Mouse (Mus musculus) midbrain, embryonic 16.5 days (tissue): ENCODE data around the gene Gm11492. TPM values are rescaled to one million over a fixed set of nuclear protein-coding genes. Genes with fewer than 3 reads are reported as not detected.

Source experiments
- ATAC-seq: fragments of 200-750 bp; cut with Nextera tagmentation; 2 replicates; pipeline ENCODE4 v1.8.0; 2017; ENCODE audit warnings: moderate TSS enrichment
- H3K27ac ChIP-seq: fragments of 300-500 bp; sonication (generic); 2 replicates; pipeline ENCODE4 v1.5.1; 2014; ENCODE audit warnings: mild to moderate bottlenecking, low read length, mixed read lengths
- H3K27me3 ChIP-seq: fragments of 300-500 bp; sonication (generic); 2 replicates; pipeline ENCODE4 v1.6.1; 2014; ENCODE audit warnings: low read depth, low read length, mixed read lengths; ENCODE audit not compliant: control insufficient read depth, insufficient read depth
- H3K36me3 ChIP-seq: fragments of 300-500 bp; sonication (generic); 2 replicates; pipeline ENCODE4 v1.6.1; 2014; ENCODE audit warnings: mild to moderate bottlenecking, low read length, moderate library complexity, mixed read lengths; ENCODE audit not compliant: control insufficient read depth, insufficient read depth
- H3K4me1 ChIP-seq: fragments of 300-500 bp; sonication (generic); 2 replicates; pipeline ENCODE4 v1.6.1; 2014; ENCODE audit warnings: mild to moderate bottlenecking, low read length, mixed read lengths; ENCODE audit not compliant: control insufficient read depth, insufficient read depth
- H3K4me2 ChIP-seq: fragments of 300-500 bp; sonication (generic); 2 replicates; pipeline ENCODE4 v1.6.1; 2014; ENCODE audit warnings: mild to moderate bottlenecking, low read length, mixed read lengths
- H3K4me3 ChIP-seq: fragments of 300-500 bp; sonication (generic); 2 replicates; pipeline ENCODE4 v1.5.1; 2014; ENCODE audit warnings: low read depth, mild to moderate bottlenecking, low read length, moderate library complexity, mixed read lengths
- H3K9ac ChIP-seq: fragments of 300-500 bp; sonication (generic); 2 replicates; pipeline ENCODE4 v1.6.1; 2014; ENCODE audit warnings: low read depth, low read length, mixed read lengths
- H3K9me3 ChIP-seq: fragments of 300-500 bp; sonication (generic); replicated peaks from 2 replicates; pipeline ENCODE4 v1.6.1; 2014; ENCODE audit warnings: mild to moderate bottlenecking, low read length, mixed read lengths; ENCODE audit not compliant: control insufficient read depth, poor library complexity, severe bottlenecking
- WGBS: fragments of 180-500 bp; shearing (Covaris S2); extraction: QIAGEN DNeasy Blood & Tissue Kit; methylation state at CpG from one replicate; pipeline ENCODE4 v1.1.7; 2014; 5-methylcytosine and 5-hydroxymethylcytosine counted together
- polyA plus RNA-seq: library from polyadenylated mRNA; unstranded; fragments of >200 nt; fragmentation: Nextera tagmentation; extraction: Ambion mirVana; gene quantifications from 2 replicates; pipeline ENCODE4 v1.2.1, GENCODE M21; 2015

Gm11492 gene
- polyA plus RNA-seq, 1 experiment from 2014 or later: not detected

DNA sequence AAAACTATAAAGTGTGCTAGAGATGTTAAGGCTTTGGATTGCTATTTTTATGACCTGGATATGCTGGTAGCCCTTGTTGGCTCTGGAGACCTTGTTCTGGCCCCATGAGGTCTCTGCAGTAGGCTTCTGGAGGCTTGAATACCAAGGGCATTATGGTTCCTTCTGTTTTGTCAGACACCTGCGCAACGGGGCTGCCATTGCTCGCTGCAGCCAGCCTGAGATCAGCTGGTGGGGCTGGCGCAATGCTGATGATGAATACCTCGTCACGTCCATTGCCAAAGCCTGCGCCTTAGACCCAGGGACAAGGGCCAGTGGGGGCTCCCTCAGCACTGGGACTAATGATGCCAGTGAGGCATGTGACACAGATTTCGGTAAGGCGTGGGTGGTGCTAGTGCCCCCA is 35.8 kb downstream of the Gm11492 start:
- no peak for ATAC-seq
- Histone ChIP-seq H3K27me3 (no peaks in the 10 kb centered on the region), H3K9me3 (no peaks in the 10 kb centered on the region), H3K4me2 (no peak overlapping the region), H3K9ac (no peak overlapping the region), H3K27ac (no peak overlapping the region), H3K4me1 (peaks cover 2% of the 10 kb centered on the region; the same call in 1 of the 2 replicates), H3K4me3 (no peak overlapping the region), H3K36me3 (peaks cover 76% of the 10 kb centered on the region)
- 96% methylated on average over 9 of the region's 9 CpGs for WGBS

GRCm38 (mm10) chr11:87603571-87603970 is 37.1 kb downstream of the Gm11492 start:
- H3K36me3 ChIP-seq: peaks cover 76% of the 10 kb centered on the region
- H3K9me3 ChIP-seq: no peaks in the 10 kb centered on the region
- no peaks in the 10 kb centered on the region for H3K27me3 ChIP-seq
- H3K9ac ChIP-seq: no peak overlapping the region
- no peak overlapping the region for H3K4me3 ChIP-seq
- H3K27ac ChIP-seq: no peak overlapping the region
- H3K4me1 ChIP-seq: no peaks in the 10 kb centered on the region
- ATAC-seq: no peak
- H3K4me2 ChIP-seq: no peak overlapping the region
- 91% methylated on average over 2 of the region's 2 CpGs for WGBS

- no peaks in the 10 kb centered on the region for H3K27me3 ChIP-seq
- H3K9ac ChIP-seq: no peak overlapping the region
- 93% methylated on average over 7 of the region's 7 CpGs for WGBS
- H3K4me2 ChIP-seq: no peak overlapping the region
- no peaks in the 10 kb centered on the region for H3K9me3 ChIP-seq
- no peak overlapping the region for H3K27ac ChIP-seq
- H3K4me1 ChIP-seq: no peaks in the 10 kb centered on the region
- H3K36me3 ChIP-seq: peaks cover 67% of the 10 kb centered on the region
- H3K4me3 ChIP-seq: no peak overlapping the region
- no peak for ATAC-seq
These were observed 42.8 kb downstream of the Gm11492 start for GRCm38 (mm10) chr11:87609264-87609663.

DNA sequence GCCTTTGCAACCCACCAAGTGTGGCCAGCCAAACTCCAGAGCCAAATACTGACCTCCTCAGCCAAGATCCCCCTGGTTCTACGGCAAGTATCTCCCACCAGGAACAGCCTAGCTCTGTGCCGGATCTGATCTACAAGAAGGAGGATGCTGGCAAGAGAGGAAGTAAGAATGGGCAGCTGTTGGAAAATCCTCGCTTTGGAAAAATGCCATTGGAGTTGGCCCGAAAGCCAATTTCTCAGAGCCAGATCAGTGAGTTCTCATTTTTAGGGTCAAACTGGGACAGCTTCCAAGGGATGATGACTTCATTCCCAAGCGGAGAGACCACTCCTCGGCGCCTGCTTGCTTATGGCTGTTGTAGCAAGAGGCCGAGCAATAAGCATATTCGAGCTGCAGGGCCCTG is 45.1 kb downstream of the Gm11492 start:
- no peaks in the 10 kb centered on the region for H3K4me1 ChIP-seq
- H3K9me3 ChIP-seq: no peaks in the 10 kb centered on the region
- H3K27ac ChIP-seq: no peak overlapping the region
- H3K36me3 ChIP-seq: peaks cover 62% of the 10 kb centered on the region
- no peak for ATAC-seq
- no peak overlapping the region for H3K9ac ChIP-seq
- no peak overlapping the region for H3K4me3 ChIP-seq
- 88% methylated on average over 9 of the region's 9 CpGs for WGBS
- H3K27me3 ChIP-seq: no peaks in the 10 kb centered on the region
- no peak overlapping the region for H3K4me2 ChIP-seq

DNA sequence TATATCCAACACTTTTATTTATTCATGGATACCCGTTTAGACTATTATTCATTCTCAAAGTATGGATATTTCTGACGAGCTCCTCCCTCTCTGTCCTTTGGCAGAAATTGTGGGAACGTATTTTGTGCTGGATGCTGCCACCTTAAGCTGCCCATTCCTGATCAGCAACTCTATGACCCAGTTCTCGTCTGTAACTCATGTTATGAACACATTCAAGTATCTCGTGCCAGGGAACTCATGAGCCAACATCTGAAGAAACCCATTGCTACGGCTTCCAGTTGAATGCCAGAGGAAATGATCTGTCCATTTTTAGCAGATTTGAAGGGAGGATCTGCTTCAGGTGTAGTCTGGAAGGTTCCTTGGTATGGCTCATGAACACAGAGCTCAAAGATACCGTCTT is 47.5 kb downstream of the Gm11492 start:
- H3K4me1 ChIP-seq: no peaks in the 10 kb centered on the region
- no peak overlapping the region for H3K9ac ChIP-seq
- no peak overlapping the region for H3K27ac ChIP-seq
- no peak overlapping the region for H3K4me3 ChIP-seq
- no peak for ATAC-seq
- H3K36me3 ChIP-seq: peaks cover 70% of the 10 kb centered on the region
- no peaks in the 10 kb centered on the region for H3K27me3 ChIP-seq
- 94% methylated on average over 7 of the region's 7 CpGs for WGBS
- H3K4me2 ChIP-seq: no peak overlapping the region
- H3K9me3 ChIP-seq: no peaks in the 10 kb centered on the region; the same call in 1 of the 2 replicates

DNA sequence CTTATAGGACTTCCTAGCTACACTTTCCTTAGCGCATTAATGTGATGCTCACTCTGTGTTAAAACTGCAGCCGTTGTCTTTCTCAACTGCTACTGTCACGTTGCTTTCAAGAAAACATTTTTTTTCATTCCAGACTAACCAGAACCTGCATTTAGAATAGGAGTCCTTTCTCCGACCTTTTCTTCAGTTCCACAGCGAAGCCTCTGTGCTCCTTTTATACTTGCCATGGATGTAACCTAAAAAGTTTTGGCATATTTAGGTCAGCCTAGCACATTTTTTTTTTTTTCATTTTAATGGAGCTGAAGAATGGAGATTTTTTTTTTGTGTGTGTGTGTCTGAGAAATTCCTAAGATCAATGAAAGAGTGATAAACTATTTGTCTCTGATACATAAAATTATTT is 49.1 kb downstream of the Gm11492 start:
- no peak overlapping the region for H3K9ac ChIP-seq
- H3K27me3 ChIP-seq: no peaks in the 10 kb centered on the region
- H3K27ac ChIP-seq: no peak overlapping the region
- H3K4me1 ChIP-seq: no peaks in the 10 kb centered on the region
- WGBS: 94% methylated on average over 5 of the region's 5 CpGs
- H3K4me2 ChIP-seq: no peak overlapping the region
- no peak overlapping the region for H3K4me3 ChIP-seq
- no peak for ATAC-seq
- H3K36me3 ChIP-seq: peaks cover 65% of the 10 kb centered on the region
- H3K9me3 ChIP-seq: no peaks in the 10 kb centered on the region; the same call in 1 of the 2 replicates

GRCm38 (mm10) chr11:87615952-87616351 is 49.5 kb downstream of the Gm11492 start:
- no peaks in the 10 kb centered on the region; the same call in 1 of the 2 replicates for H3K9me3 ChIP-seq
- H3K4me2 ChIP-seq: no peak overlapping the region
- no peak overlapping the region for H3K9ac ChIP-seq
- H3K36me3 ChIP-seq: peaks cover 61% of the 10 kb centered on the region
- H3K4me1 ChIP-seq: no peaks in the 10 kb centered on the region
- no peaks in the 10 kb centered on the region for H3K27me3 ChIP-seq
- no peak overlapping the region for H3K4me3 ChIP-seq
- no peak for ATAC-seq
- H3K27ac ChIP-seq: no peak overlapping the region
- WGBS: 98% methylated on average over 2 of the region's 2 CpGs

DNA sequence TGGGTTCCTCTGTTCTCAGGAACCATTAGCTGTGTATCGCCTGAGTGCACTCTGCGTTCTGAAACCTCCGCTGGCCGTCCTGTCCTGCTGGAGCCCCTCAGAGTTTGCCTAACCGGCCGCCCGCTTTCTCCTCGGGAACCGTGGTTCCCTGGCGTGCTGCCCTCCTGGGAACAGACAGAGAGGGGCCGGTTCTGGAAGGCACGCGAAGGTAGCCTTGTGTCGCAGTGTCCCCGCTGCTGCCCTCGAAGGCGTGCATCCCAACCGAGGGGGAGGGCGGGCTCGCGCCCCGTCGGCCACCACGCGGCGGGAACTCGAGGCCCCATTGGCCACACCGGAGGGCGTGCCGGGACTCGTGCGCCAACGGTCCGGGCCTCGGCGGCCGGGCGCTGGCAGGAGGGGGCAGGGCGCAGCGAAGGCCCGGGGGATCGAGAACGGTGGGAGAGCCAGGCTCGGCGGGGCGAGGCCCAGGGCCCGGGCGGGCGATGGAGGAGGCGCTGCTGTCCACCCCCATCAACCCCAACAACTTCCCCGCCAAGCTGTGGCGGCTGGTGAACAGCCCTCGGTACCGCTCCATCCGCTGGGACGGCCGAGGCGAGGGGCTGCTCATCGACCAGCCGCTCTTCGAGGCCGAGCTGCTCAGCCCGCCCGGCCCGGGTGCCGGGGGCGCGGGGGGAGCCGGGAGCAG is 50.5 kb downstream of the Gm11492 start, which contains the start of gene Hsf5:
Gene Hsf5, plus strand, starts transcription at position 375 of the 685 bp plus-strand sequence.
- no peak within 1 kb of the TSS for H3K9ac ChIP-seq
- H3K36me3 ChIP-seq: peaks cover 52% of the 10 kb centered on the region
- no peak within 1 kb of the TSS for H3K27ac ChIP-seq
- no peak within 1 kb of the TSS for H3K4me2 ChIP-seq
- ATAC-seq: no peak
- no peaks in the 10 kb centered on the region for H3K4me1 ChIP-seq
- 92% methylated on average over 56 of the region's 69 CpGs for WGBS
- no peaks in the 10 kb centered on the region for H3K27me3 ChIP-seq
- no peaks in the 10 kb centered on the region; the same call in 1 of the 2 replicates for H3K9me3 ChIP-seq
- H3K4me3 ChIP-seq: no peak within 1 kb of the TSS

GRCm38 (mm10) chr11:87617606-87618005 is 51.2 kb downstream of the Gm11492 start:
- no peak overlapping the region for H3K27ac ChIP-seq
- H3K4me2 ChIP-seq: no peak overlapping the region
- H3K36me3 ChIP-seq: peaks cover 46% of the 10 kb centered on the region
- WGBS: 94% methylated on average over 31 of the region's 32 CpGs
- H3K4me3 ChIP-seq: no peak overlapping the region
- H3K9ac ChIP-seq: no peak overlapping the region
- H3K4me1 ChIP-seq: no peaks in the 10 kb centered on the region
- no peak for ATAC-seq
- no peaks in the 10 kb centered on the region for H3K27me3 ChIP-seq
- no peaks in the 10 kb centered on the region; the same call in 1 of the 2 replicates for H3K9me3 ChIP-seq
